Comparison of ENCODE assay signal across 8 mouse cellular contexts in genomic region chr5:110387332-110387731, GRCm38 (mm10). TPM values are rescaled to one million over a fixed set of nuclear protein-coding genes. Genes with fewer than 3 reads are reported as not detected.
A peak's percentile ranks its signal among the peaks of the same experiment; 100 is the strongest.
DNase-seq lines count a peak whose midpoint lies in the region; ATAC-seq and TF ChIP-seq lines count a peak whose summit lies in the region.
"Had no signal": no experiment of that assay in that cellular context is flagged by ENCODE, and none has a peak within 500 bp of the region (broad histone marks: within the 10 kb centered on the region; RNA-seq: fewer than 3 reads in every experiment).

No protein-coding gene starts in this region.

- H3K4me3 ChIP-seq in lung, adult 2 months (replicated peaks; ENCODE audit: extremely low read depth, low read depth, low read length), result peak overlapping the region; percentile 44
- peak overlapping the region; percentile 82 for H3K4me3 ChIP-seq in forebrain, embryonic 12.5 days (replicated peaks)
- peak overlapping the region; percentile 81 for H3K4me3 ChIP-seq in limb, embryonic 10.5 days
- H3K4me3 ChIP-seq in neural tube, embryonic 14.5 days (ENCODE audit: low read depth, low read length), result peak overlapping the region; percentile 60

- no peaks in the 10 kb centered on the region; the same call in 1 of the 2 replicates for H3K36me3 ChIP-seq in forebrain, embryonic 12.5 days (replicated peaks)
- H3K36me3 ChIP-seq in limb, embryonic 10.5 days, result peaks cover 3% of the 10 kb centered on the region; the same call in 1 of the 2 replicates
- H3K36me3 ChIP-seq in neural tube, embryonic 14.5 days (ENCODE audit: control insufficient read depth, insufficient read depth, low read length), result no peaks in the 10 kb centered on the region

- no peak for TF ChIP-seq CTCF in lung, adult 2 months (IDR thresholded peaks at IDR 0.05; ENCODE audit: insufficient read depth, low read length)

- H3K9ac ChIP-seq in forebrain, embryonic 12.5 days, result peak overlapping the region; percentile 80
- H3K9ac ChIP-seq in neural tube, embryonic 14.5 days (replicated peaks; ENCODE audit: low read depth, low read length), result peak overlapping the region; percentile 71

- WGBS in lung, adult 2 months, result 27% methylated on average over 8 of the region's 8 CpGs
- WGBS in forebrain, embryonic 12.5 days, result 10% methylated on average over 8 of the region's 8 CpGs
- WGBS in limb, embryonic 10.5 days, result 20% methylated on average over 8 of the region's 8 CpGs
- WGBS in neural tube, embryonic 14.5 days, result 21% methylated on average over 8 of the region's 8 CpGs

- intact Hi-C loops in left cerebral cortex, postnatal 25 days (cut with DNase I), result no loop called here

- H3K27ac ChIP-seq in forebrain, embryonic 12.5 days, result peak overlapping the region; percentile 75; the same call in 1 of the 2 replicates
- H3K27ac ChIP-seq in limb, embryonic 10.5 days, result peak overlapping the region; percentile 90
- H3K27ac ChIP-seq in neural tube, embryonic 14.5 days (ENCODE audit: low read depth, low read length), result no peak overlapping the region

- H3K4me1 ChIP-seq in lung, adult 2 months (ENCODE audit: control insufficient read depth, insufficient read depth, low read length), result peaks cover 2% of the 10 kb centered on the region
- peaks cover 36% of the 10 kb centered on the region for H3K4me1 ChIP-seq in forebrain, embryonic 12.5 days
- peaks cover 37% of the 10 kb centered on the region for H3K4me1 ChIP-seq in limb, embryonic 10.5 days
- H3K4me1 ChIP-seq in neural tube, embryonic 14.5 days (ENCODE audit: control insufficient read depth, insufficient read depth, low read length), result peaks cover 21% of the 10 kb centered on the region; the same call in 1 of the 2 replicates

- H3K4me2 ChIP-seq in forebrain, embryonic 12.5 days, result peak overlapping the region; percentile 70
- H3K4me2 ChIP-seq in neural tube, embryonic 14.5 days (ENCODE audit: low read depth, low read length), result peak overlapping the region; percentile 51

- no peak for DNase-seq in lung, adult 2 months
- no peak for DNase-seq in lung, postnatal 10 days
- DNase-seq in limb, embryonic 10.5 days (ENCODE audit: low spot score), result no peak
- no peak for DNase-seq in left cerebral cortex, postnatal 25 days (ENCODE audit: low spot score in 2 of 2)
- DNase-seq in adrenal gland, adult 2 months, result no peak

- no peaks in the 10 kb centered on the region for H3K9me3 ChIP-seq in forebrain, embryonic 12.5 days
- H3K9me3 ChIP-seq in limb, embryonic 10.5 days (replicated peaks), result no peaks in the 10 kb centered on the region
- no peaks in the 10 kb centered on the region for H3K9me3 ChIP-seq in neural tube, embryonic 14.5 days (ENCODE audit: control insufficient read depth, low read length)

- TF ChIP-seq POLR2A in lung, adult 2 months (IDR thresholded peaks at IDR 0.05; ENCODE audit: borderline replicate concordance, extremely low read depth, low read depth, low read length), result no peak

- no peak for ATAC-seq in forebrain, embryonic 12.5 days (ENCODE audit: low FRiP score)
- no peak for ATAC-seq in neural tube, embryonic 14.5 days (ENCODE audit: low read depth)

- peaks cover 4% of the 10 kb centered on the region; the same call in 1 of the 2 replicates for H3K27me3 ChIP-seq in forebrain, embryonic 12.5 days
- H3K27me3 ChIP-seq in limb, embryonic 10.5 days (ENCODE audit: low read depth, poor library complexity, severe bottlenecking), result peaks cover 20% of the 10 kb centered on the region
- H3K27me3 ChIP-seq in neural tube, embryonic 14.5 days (ENCODE audit: control insufficient read depth, insufficient read depth, low read length), result no peaks in the 10 kb centered on the region

RNA-seq across cellular contexts. Expression of gene Lrcol1, which starts 42.8 kb away (rescaled TPM):
- 0.19 and 0.51 TPM in 2 replicates for polyA plus RNA-seq in lung, adult 2 months (2012; rRNA removed)
- polyA plus RNA-seq in forebrain, embryonic 12.5 days (2016; fragmentation: Nextera tagmentation; extraction: Ambion mirVana), result not detected in 2 replicates
- not detected in 2 replicates for polyA plus RNA-seq in limb, embryonic 10.5 days (2016; fragmentation: Nextera tagmentation; extraction: Ambion mirVana)
- polyA plus RNA-seq in neural tube, embryonic 14.5 days (2014; fragmentation: Nextera tagmentation; extraction: Ambion mirVana), result not detected in 2 replicates
- not detected for total RNA-seq in left cerebral cortex, postnatal 25 days (2021)
- not detected for total RNA-seq in adrenal gland, adult 2 months (2021)
- polyA plus RNA-seq in adrenal gland, adult 2 months (2012; rRNA removed), result not detected in 2 replicates
- total RNA-seq: left cerebral cortex, postnatal 36 days had no signal

RNA-seq across cellular contexts. Expression of gene P2rx2, which starts 44.3 kb away (rescaled TPM):
- polyA plus RNA-seq in lung, adult 2 months (2012; rRNA removed), result 1.2 TPM in 2 replicates
- polyA plus RNA-seq in forebrain, embryonic 12.5 days (2016; fragmentation: Nextera tagmentation; extraction: Ambion mirVana), result 1.8 and 1.9 TPM in 2 replicates
- polyA plus RNA-seq in limb, embryonic 10.5 days (2016; fragmentation: Nextera tagmentation; extraction: Ambion mirVana), result 0.39 and 0.66 TPM in 2 replicates
- 9.0 and 10.0 TPM in 2 replicates for polyA plus RNA-seq in neural tube, embryonic 14.5 days (2014; fragmentation: Nextera tagmentation; extraction: Ambion mirVana)
- total RNA-seq in left cerebral cortex, postnatal 25 days (2021), result under 1 TPM in 1 of 2 experiments, not detected in 1; 0.23 TPM
- total RNA-seq in adrenal gland, adult 2 months (2021), result under 1 TPM; 0.23 to 0.38 TPM
- polyA plus RNA-seq in adrenal gland, adult 2 months (2012; rRNA removed), result 0.18 and 0.58 TPM in 2 replicates
- total RNA-seq: left cerebral cortex, postnatal 36 days had no signal
